Mouse (Mus musculus): ENCODE measurements around the gene Wwc2. TPM values are rescaled to one million over a fixed set of nuclear protein-coding genes. Genes with fewer than 3 reads are reported as not detected.

Wwc2 gene
- polyA plus RNA-seq, 1 experiment from 2014 or later = 14.7 TPM

Other genes starting within 250 kb of the Wwc2 start
- not detected in 2 replicates for gene Cldn24, start 168.8 kb downstream of the Wwc2 start, polyA plus RNA-seq (2014; fragmentation: Nextera tagmentation; extraction: Ambion mirVana)
- gene Cldn22, start 166.4 kb downstream of the Wwc2 start, polyA plus RNA-seq (2014; fragmentation: Nextera tagmentation; extraction: Ambion mirVana) = not detected in 2 replicates
- 33.4 and 34.1 TPM in 2 replicates for gene Dctd, start 108.2 kb upstream of the Wwc2 start, polyA plus RNA-seq (2014; fragmentation: Nextera tagmentation; extraction: Ambion mirVana)